Mouse (Mus musculus): ENCODE results near the gene Usp29. TPM values are rescaled to one million over a fixed set of nuclear protein-coding genes. Genes with fewer than 3 reads are reported as not detected.

Gene Usp29
- polyA plus RNA-seq (2015; fragmentation: Nextera tagmentation; extraction: Ambion mirVana), result 19.1 and 20.6 TPM in 2 replicates

- Histone ChIP-seq H3K27ac (replicated peaks) (peak within 1 kb of the TSS; percentile 97), H3K27me3 (no peaks in the 10 kb centered on the region), H3K36me3 (peaks cover 3% of the 10 kb centered on the region; the same call in 1 of the 2 replicates), H3K4me3 (peak within 1 kb of the TSS; percentile 56), H3K4me1 (replicated peaks) (peaks cover 6% of the 10 kb centered on the region; the same call in 1 of the 2 replicates), H3K9ac (peak within 1 kb of the TSS; percentile 76), H3K9me3 (peaks cover 27% of the 10 kb centered on the region; the same call in 1 of the 2 replicates), H3K4me2 (peak within 1 kb of the TSS; percentile 55)
- 37% methylated on average over 24 of the region's 24 CpGs for WGBS
- peak; percentile 24 for ATAC-seq (ENCODE audit: low read depth)
Observed at GRCm38 (mm10) chr7:6730241-6730640, at the start of gene Usp29, which contains the start of gene Peg3. TSS of gene Usp29 (plus strand) at chr7:6730578. TSS of gene Peg3 (minus strand) at chr7:6730431.

- no peaks in the 10 kb centered on the region for H3K9me3 ChIP-seq
- no peak overlapping the region for H3K4me2 ChIP-seq
- H3K9ac ChIP-seq, result no peak overlapping the region
- peaks cover 4% of the 10 kb centered on the region; the same call in 1 of the 2 replicates for H3K4me1 ChIP-seq (replicated peaks)
- no peak for ATAC-seq (ENCODE audit: low read depth)
- H3K36me3 ChIP-seq, result no peaks in the 10 kb centered on the region
- H3K27me3 ChIP-seq, result no peaks in the 10 kb centered on the region
- 94% methylated on average over 6 of the region's 6 CpGs for WGBS
- no peak overlapping the region for H3K27ac ChIP-seq (replicated peaks)
- no peak overlapping the region for H3K4me3 ChIP-seq
Observed at GRCm38 (mm10) chr7:6685511-6685910, 44.9 kb upstream of the Usp29 start.

GRCm38 (mm10) chr7:6696241-6697045, 33.9 kb upstream of the Usp29 start, which contains the start of gene Zim1:
TSS of gene Zim1 (minus strand) at chr7:6696450.
- Histone ChIP-seq H3K4me2 (peak within 1 kb of the TSS; percentile 76), H3K9me3 (no peaks in the 10 kb centered on the region), H3K27me3 (no peaks in the 10 kb centered on the region), H3K9ac (peak within 1 kb of the TSS; percentile 64), H3K27ac (replicated peaks) (no peak within 1 kb of the TSS), H3K4me1 (replicated peaks) (no peaks in the 10 kb centered on the region), H3K4me3 (peak within 1 kb of the TSS; percentile 47), H3K36me3 (0 out of 2 replicates have a peak, but pooled peaks cover 2% of the 10 kb centered on the region)
- ATAC-seq (ENCODE audit: low read depth), result peak; percentile 100
- WGBS, result 11% methylated on average over 32 of the region's 32 CpGs

- Histone ChIP-seq H3K9ac (no peak overlapping the region), H3K27ac (replicated peaks) (no peak overlapping the region), H3K4me2 (no peak overlapping the region), H3K4me1 (replicated peaks) (no peaks in the 10 kb centered on the region), H3K36me3 (0 out of 2 replicates have a peak, but pooled peaks cover 5% of the 10 kb centered on the region), H3K4me3 (no peak overlapping the region), H3K27me3 (no peaks in the 10 kb centered on the region), H3K9me3 (no peaks in the 10 kb centered on the region)
- 82% methylated on average over 3 of the region's 3 CpGs for WGBS
- no peak for ATAC-seq (ENCODE audit: low read depth)
Observed at GRCm38 (mm10) chr7:6699230-6699629, 31.1 kb upstream of the Usp29 start.

- H3K36me3 ChIP-seq, result peaks cover 74% of the 10 kb centered on the region
- no peak for ATAC-seq (ENCODE audit: low read depth)
- no peaks in the 10 kb centered on the region for H3K4me1 ChIP-seq (replicated peaks)
- H3K4me2 ChIP-seq, result no peak overlapping the region
- no peak overlapping the region for H3K9ac ChIP-seq
- no peak overlapping the region for H3K27ac ChIP-seq (replicated peaks)
- 94% methylated on average over 23 of the region's 23 CpGs for WGBS
- H3K4me3 ChIP-seq, result no peak overlapping the region
- H3K9me3 ChIP-seq, result no peaks in the 10 kb centered on the region
- no peaks in the 10 kb centered on the region for H3K27me3 ChIP-seq
Observed at GRCm38 (mm10) chr7:6707416-6708015, 22.9 kb upstream of the Usp29 start.

- Histone ChIP-seq H3K27me3 (no peaks in the 10 kb centered on the region), H3K9ac (no peak overlapping the region), H3K36me3 (peaks cover 85% of the 10 kb centered on the region), H3K27ac (replicated peaks) (no peak overlapping the region), H3K9me3 (no peaks in the 10 kb centered on the region), H3K4me1 (replicated peaks) (no peaks in the 10 kb centered on the region), H3K4me2 (no peak overlapping the region), H3K4me3 (no peak overlapping the region)
- 89% methylated on average over 17 of the region's 17 CpGs for WGBS
- no peak for ATAC-seq (ENCODE audit: low read depth)
Observed at GRCm38 (mm10) chr7:6708451-6709180, 21.8 kb upstream of the Usp29 start.

GRCm38 (mm10) chr7:6709396-6709795, 21.0 kb upstream of the Usp29 start:
- H3K27ac ChIP-seq (replicated peaks), result no peak overlapping the region
- ATAC-seq (ENCODE audit: low read depth), result no peak
- no peak overlapping the region for H3K4me2 ChIP-seq
- no peaks in the 10 kb centered on the region for H3K4me1 ChIP-seq (replicated peaks)
- H3K4me3 ChIP-seq, result no peak overlapping the region
- WGBS, result 96% methylated on average over 15 of the region's 15 CpGs
- H3K9me3 ChIP-seq, result no peaks in the 10 kb centered on the region
- H3K9ac ChIP-seq, result no peak overlapping the region
- no peaks in the 10 kb centered on the region for H3K27me3 ChIP-seq
- peaks cover 90% of the 10 kb centered on the region for H3K36me3 ChIP-seq

- peaks cover 27% of the 10 kb centered on the region; the same call in 1 of the 2 replicates for H3K9me3 ChIP-seq
- peak overlapping the region; percentile 97 for H3K27ac ChIP-seq (replicated peaks)
- peaks cover 6% of the 10 kb centered on the region; the same call in 1 of the 2 replicates for H3K4me1 ChIP-seq (replicated peaks)
- peaks cover 20% of the 10 kb centered on the region for H3K36me3 ChIP-seq
- H3K27me3 ChIP-seq, result no peaks in the 10 kb centered on the region
- peak overlapping the region; percentile 52; the same call in 1 of the 2 replicates for H3K9ac ChIP-seq
- peak; percentile 60 for ATAC-seq (ENCODE audit: low read depth)
- peak overlapping the region; percentile 43 for H3K4me2 ChIP-seq
- WGBS, result 58% methylated on average over 19 of the region's 19 CpGs
- H3K4me3 ChIP-seq, result peak overlapping the region; percentile 56
Observed at GRCm38 (mm10) chr7:6727351-6728121, 2.8 kb upstream of the Usp29 start.

- Histone ChIP-seq H3K9me3 (peaks cover 27% of the 10 kb centered on the region; the same call in 1 of the 2 replicates), H3K27ac (replicated peaks) (peak overlapping the region; percentile 97), H3K4me2 (peak overlapping the region; percentile 55), H3K36me3 (peaks cover 18% of the 10 kb centered on the region), H3K4me3 (peak overlapping the region; percentile 56), H3K9ac (0 out of 2 replicates have a peak overlapping the region, but pooled peaks have one; percentile 52), H3K4me1 (replicated peaks) (peaks cover 6% of the 10 kb centered on the region; the same call in 1 of the 2 replicates), H3K27me3 (no peaks in the 10 kb centered on the region)
- 54% methylated on average over 19 of the region's 19 CpGs for WGBS
- peak; percentile 82 for ATAC-seq (ENCODE audit: low read depth)
Observed at GRCm38 (mm10) chr7:6728263-6728931, 2.0 kb upstream of the Usp29 start.

GRCm38 (mm10) chr7:6729061-6729817, 1.1 kb upstream of the Usp29 start:
- Histone ChIP-seq H3K4me1 (replicated peaks) (peaks cover 6% of the 10 kb centered on the region; the same call in 1 of the 2 replicates), H3K4me2 (peak overlapping the region; percentile 55), H3K9me3 (peaks cover 27% of the 10 kb centered on the region; the same call in 1 of the 2 replicates), H3K27me3 (no peaks in the 10 kb centered on the region), H3K27ac (replicated peaks) (peak overlapping the region; percentile 97), H3K4me3 (peak overlapping the region; percentile 56), H3K36me3 (peaks cover 13% of the 10 kb centered on the region; the same call in 1 of the 2 replicates), H3K9ac (peak overlapping the region; percentile 76)
- ATAC-seq (ENCODE audit: low read depth), result peak; percentile 58
- WGBS, result 51% methylated on average over 37 of the region's 37 CpGs
